Mouse (Mus musculus) kidney, adult 2 months (tissue): ENCODE results near the gene Cpeb1.

Source experiments
- CTCF ChIP-seq: fragments of 200-500 bp; conservative IDR thresholded peaks from 2 replicates; pipeline ENCODE4 v1.5.1; 2011; ENCODE audit warnings: low read depth, mild to moderate bottlenecking, control low read depth, low read length, moderate library complexity, mixed read lengths; ENCODE audit not compliant: insufficient read depth, insufficient read length
- POLR2A ChIP-seq: fragments of 200-500 bp; IDR thresholded peaks from one replicate; pipeline ENCODE4 v1.6.1; 2011; ENCODE audit warnings: low read depth, low read length, control low read depth

DNA sequence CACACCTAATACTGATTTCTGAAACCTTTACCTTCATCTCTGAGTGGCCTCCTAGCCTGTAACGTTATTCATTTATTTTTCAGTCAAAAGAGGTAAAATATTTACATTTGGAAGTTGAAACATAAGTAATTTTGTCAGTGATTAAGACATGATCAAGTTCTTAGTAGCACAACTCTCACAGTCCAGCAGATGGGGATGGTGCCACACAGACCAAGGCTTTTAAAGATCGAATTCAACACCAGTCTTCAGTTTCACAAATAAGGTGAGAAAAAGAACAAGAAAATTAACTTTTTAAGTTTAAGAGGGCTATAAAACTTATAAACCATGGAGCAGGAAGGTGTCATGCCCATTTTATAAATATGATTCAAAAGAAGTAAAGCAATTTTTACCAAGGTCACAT, 56.3 kb downstream of the Cpeb1 start:
- TF ChIP-seq CTCF (0 out of 2 replicates have a peak, but pooled peaks have one; percentile 11), POLR2A (no peak)
